Mouse (Mus musculus) C2C12 (cell line): ENCODE data around the gene Itga4. TPM values are rescaled to one million over a fixed set of nuclear protein-coding genes. Genes with fewer than 3 reads are reported as not detected.

Source experiments
- H3K27me3 ChIP-seq: one replicate; pipeline ENCODE4 v1.6.1; 2011; ENCODE audit not compliant: control insufficient read depth, insufficient read depth, insufficient read length
- H3K36me3 ChIP-seq: one replicate; pipeline ENCODE4 v1.6.1; 2011; ENCODE audit not compliant: control insufficient read depth, insufficient read depth
- H3K4me3 ChIP-seq: one replicate; pipeline ENCODE4 v1.5.1; 2011; ENCODE audit warnings: mild to moderate bottlenecking, control low read depth; ENCODE audit not compliant: poor library complexity, insufficient read depth, severe bottlenecking
- H3K79me2 ChIP-seq: one replicate; pipeline ENCODE4 v1.6.1; 2011; ENCODE audit not compliant: control insufficient read depth, insufficient read depth
- H3K79me3 ChIP-seq: one replicate; pipeline ENCODE4 v1.6.1; 2011; ENCODE audit warnings: low read depth, control low read depth
- H3ac ChIP-seq: one replicate; pipeline ENCODE3; 2011; ENCODE audit warnings: low read depth; ENCODE audit not compliant: control insufficient read depth, insufficient read length
- CEBPB ChIP-seq: IDR thresholded peaks from one replicate; pipeline ENCODE4 v1.6.1; 2011; ENCODE audit warnings: low read depth, mild to moderate bottlenecking, control low read depth, moderate library complexity
- CTCF ChIP-seq: IDR thresholded peaks from one replicate; pipeline ENCODE4 v1.5.1; 2011; ENCODE audit not compliant: control insufficient read depth, insufficient read depth, insufficient read length
- FOSL1 ChIP-seq: IDR thresholded peaks from one replicate; pipeline ENCODE4 v1.8.0; 2011; ENCODE audit warnings: mild to moderate bottlenecking, low read length; ENCODE audit not compliant: poor library complexity, insufficient read depth, severe bottlenecking
- MAX ChIP-seq: IDR thresholded peaks from one replicate; pipeline ENCODE4 v1.6.1; 2011; ENCODE audit warnings: mild to moderate bottlenecking, control low read depth
- MYOD1 ChIP-seq: IDR thresholded peaks from one replicate; pipeline ENCODE4 v1.6.1; 2011; ENCODE audit warnings: low read depth; ENCODE audit not compliant: control insufficient read depth, insufficient read length
- MYOG ChIP-seq: IDR thresholded peaks from one replicate; pipeline ENCODE4 v1.6.1; 2011; ENCODE audit not compliant: control insufficient read depth, insufficient read length; ENCODE audit errors: extremely low read depth
- USF1 ChIP-seq: IDR thresholded peaks from one replicate; pipeline ENCODE4 v1.6.1; 2011; ENCODE audit warnings: low read depth, mild to moderate bottlenecking, control low read depth, moderate library complexity
- polyA plus RNA-seq: library from polyadenylated mRNA; unstranded; fragments of >200 nt; fragmentation: generic; extraction: Trizol; gene quantifications from one replicate; pipeline ENCODE4 v1.2.1, GENCODE M21; 2012; ENCODE audit warnings: missing spikeins

The Itga4 gene
- polyA plus RNA-seq, 1 experiment, result 0.84 TPM

GRCm38 (mm10) chr2:79367451-79368450 lies 112.5 kb downstream of the Itga4 start:
- TF ChIP-seq USF1, result no peak
- no peak for TF ChIP-seq MAX
- TF ChIP-seq CEBPB, result no peak
- no peak for TF ChIP-seq FOSL1
- Histone ChIP-seq H3K4me3 (no peak overlapping the region), H3K27me3 (no peaks in the 10 kb centered on the region), H3ac (no peak overlapping the region), H3K36me3 (no peaks in the 10 kb centered on the region), H3K79me3 (no peaks in the 10 kb centered on the region), H3K79me2 (no peaks in the 10 kb centered on the region)

- no peak overlapping the region for H3K4me3 ChIP-seq
- TF ChIP-seq FOSL1, result no peak
- no peak for TF ChIP-seq CEBPB
- no peak for TF ChIP-seq MYOG
- no peak for TF ChIP-seq MYOD1
- TF ChIP-seq MAX, result no peak
- no peak for TF ChIP-seq USF1
- TF ChIP-seq CTCF, result no peak
- H3ac ChIP-seq, result no peak overlapping the region
- H3K79me3 ChIP-seq, result no peaks in the 10 kb centered on the region
- no peaks in the 10 kb centered on the region for H3K27me3 ChIP-seq
- no peaks in the 10 kb centered on the region for H3K36me3 ChIP-seq
- no peaks in the 10 kb centered on the region for H3K79me2 ChIP-seq
Observed at GRCm38 (mm10) chr2:79368661-79369060, 113.4 kb downstream of the Itga4 start.

- no peaks in the 10 kb centered on the region for H3K79me2 ChIP-seq
- H3ac ChIP-seq, result no peak overlapping the region
- H3K4me3 ChIP-seq, result no peak overlapping the region
- H3K36me3 ChIP-seq, result no peaks in the 10 kb centered on the region
- TF ChIP-seq MYOD1 (no peak), FOSL1 (no peak), CTCF (no peak), CEBPB (no peak), MAX (no peak), USF1 (no peak), MYOG (no peak)
- H3K27me3 ChIP-seq, result no peaks in the 10 kb centered on the region
- no peaks in the 10 kb centered on the region for H3K79me3 ChIP-seq
Observed at GRCm38 (mm10) chr2:79369061-79369524, 113.9 kb downstream of the Itga4 start.

GRCm38 (mm10) chr2:79369905-79370304 lies 114.7 kb downstream of the Itga4 start:
- H3K36me3 ChIP-seq, result no peaks in the 10 kb centered on the region
- no peaks in the 10 kb centered on the region for H3K79me2 ChIP-seq
- no peaks in the 10 kb centered on the region for H3K27me3 ChIP-seq
- H3ac ChIP-seq, result no peak overlapping the region
- no peaks in the 10 kb centered on the region for H3K79me3 ChIP-seq
- no peak overlapping the region for H3K4me3 ChIP-seq
- TF ChIP-seq FOSL1 (no peak), CEBPB (no peak), MYOD1 (no peak), MYOG (no peak), CTCF (no peak), USF1 (no peak), MAX (no peak)

GRCm38 (mm10) chr2:79370711-79371312 lies 115.6 kb downstream of the Itga4 start:
- no peak overlapping the region for H3ac ChIP-seq
- no peaks in the 10 kb centered on the region for H3K27me3 ChIP-seq
- no peaks in the 10 kb centered on the region for H3K36me3 ChIP-seq
- H3K79me2 ChIP-seq, result no peaks in the 10 kb centered on the region
- TF ChIP-seq CTCF (no peak), MYOD1 (no peak), CEBPB (no peak), MYOG (no peak), MAX (no peak), FOSL1 (no peak), USF1 (no peak)
- H3K4me3 ChIP-seq, result no peak overlapping the region
- H3K79me3 ChIP-seq, result no peaks in the 10 kb centered on the region
